In the genomic region with DNA sequence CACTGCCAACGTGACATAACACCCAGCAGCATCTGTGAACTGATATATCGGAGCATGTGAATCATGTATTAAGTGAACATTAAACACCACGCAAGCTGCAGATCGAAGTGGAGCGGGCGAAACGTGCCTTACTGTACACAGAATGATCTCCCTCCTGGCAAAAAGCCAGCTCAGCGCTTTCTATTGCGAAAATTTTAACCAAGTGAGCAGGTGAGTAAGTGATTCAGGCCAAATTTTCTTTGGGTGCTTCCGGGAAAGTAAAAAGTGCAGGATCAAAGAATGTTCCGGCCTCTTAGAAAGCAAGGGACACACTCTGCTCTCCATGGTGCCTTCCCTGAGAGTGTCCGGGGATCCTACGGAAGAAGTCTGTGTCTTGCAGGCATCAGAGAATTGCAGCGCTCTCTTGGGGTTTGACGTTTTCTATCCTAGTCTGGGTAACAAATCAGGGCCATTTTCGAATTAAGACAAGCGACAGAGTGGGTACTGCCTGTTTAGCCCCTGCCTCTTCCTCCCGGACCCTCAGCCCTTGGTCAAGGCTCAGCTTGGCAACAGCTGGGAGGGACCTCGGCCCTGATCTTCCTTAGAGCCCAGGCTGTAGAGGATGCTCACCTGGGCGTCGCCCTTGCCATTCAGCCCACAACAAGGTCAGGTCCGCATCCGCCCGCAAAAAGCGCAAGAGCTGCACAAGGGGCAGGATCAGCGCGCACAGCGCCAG, we compare ENCODE assay signal across 8 mouse cellular contexts. TPM values are rescaled to one million over a fixed set of nuclear protein-coding genes. Genes with fewer than 3 reads are reported as not detected.
A peak's percentile ranks its signal among the peaks of the same experiment; 100 is the strongest.
DNase-seq lines count a peak whose midpoint lies in the region; ATAC-seq and TF ChIP-seq lines count a peak whose summit lies in the region.

No protein-coding gene starts in this region.

- peak; percentile 44 for DNase-seq in ovary, postnatal 14 days (ENCODE audit: low spot score)
- no peak for DNase-seq in ovary, postnatal 36 days (ENCODE audit: low spot score)
- peak; percentile 61 for DNase-seq in brain, adult 2 months (ENCODE audit: low read depth, low spot score)
- no peak for DNase-seq in forebrain, embryonic 11.5 days (ENCODE audit: low spot score)
- no peak for DNase-seq in limb, embryonic 10.5 days (ENCODE audit: low spot score)
- peak; percentile 55 for DNase-seq in stomach, postnatal 0 days (ENCODE audit: low spot score)

- H3K9me3 ChIP-seq in forebrain, embryonic 11.5 days (ENCODE audit: control insufficient read depth, low read length): no peaks in the 10 kb centered on the region
- H3K9me3 ChIP-seq in hindbrain, embryonic 16.5 days (ENCODE audit: control insufficient read depth, low read length): no peaks in the 10 kb centered on the region
- H3K9me3 ChIP-seq in limb, embryonic 10.5 days (replicated peaks): no peaks in the 10 kb centered on the region
- H3K9me3 ChIP-seq in stomach, postnatal 0 days (ENCODE audit: control insufficient read depth, low read length): no peaks in the 10 kb centered on the region

- WGBS in forebrain, embryonic 11.5 days: 14% methylated on average over 28 of the region's 28 CpGs
- 5% methylated on average over 28 of the region's 28 CpGs for WGBS in hindbrain, embryonic 16.5 days
- 13% methylated on average over 28 of the region's 28 CpGs for WGBS in limb, embryonic 10.5 days
- WGBS in stomach, postnatal 0 days: 3% methylated on average over 28 of the region's 28 CpGs

- ATAC-seq in forebrain, embryonic 11.5 days (replicated peaks; ENCODE audit: low FRiP score): peak; percentile 49; the same call in 1 of the 2 replicates
- ATAC-seq in hindbrain, embryonic 16.5 days: peak; percentile 77
- ATAC-seq in megakaryocyte-erythroid progenitor cell, adult 5-6 weeks (replicated peaks; ENCODE audit: low FRiP score, low TSS enrichment, poor library complexity, severe bottlenecking): 0 out of 2 replicates have a peak, but pooled peaks have one; percentile 20
- peak; percentile 28; the same call in 1 of the 2 replicates for ATAC-seq in stomach, postnatal 0 days (ENCODE audit: low FRiP score, low TSS enrichment)

- TF ChIP-seq EP300 in stomach, postnatal 0 days (optimal IDR thresholded peaks at IDR 0.05): no peak

- TF ChIP-seq CTCF in stomach, postnatal 0 days (IDR thresholded peaks at IDR 0.05; ENCODE audit: low read depth): no peak

- H3K4me1 ChIP-seq in forebrain, embryonic 11.5 days (replicated peaks; ENCODE audit: control insufficient read depth, insufficient read depth, low read length): 0 out of 2 replicates have a peak, but pooled peaks cover 7% of the 10 kb centered on the region
- H3K4me1 ChIP-seq in hindbrain, embryonic 16.5 days (ENCODE audit: control insufficient read depth, insufficient read depth, low read depth, low read length): peaks cover 5% of the 10 kb centered on the region
- peaks cover 10% of the 10 kb centered on the region for H3K4me1 ChIP-seq in limb, embryonic 10.5 days
- no peaks in the 10 kb centered on the region for H3K4me1 ChIP-seq in stomach, postnatal 0 days (replicated peaks; ENCODE audit: control insufficient read depth, insufficient read depth)

- no peak overlapping the region for H3K27ac ChIP-seq in forebrain, embryonic 11.5 days (ENCODE audit: low read depth, low read length)
- H3K27ac ChIP-seq in hindbrain, embryonic 16.5 days (ENCODE audit: low read depth, low read length): peak overlapping the region; percentile 41
- peak overlapping the region; percentile 76 for H3K27ac ChIP-seq in limb, embryonic 10.5 days
- peak overlapping the region; percentile 94 for H3K27ac ChIP-seq in stomach, postnatal 0 days (replicated peaks)

- H3K4me2 ChIP-seq in forebrain, embryonic 11.5 days (ENCODE audit: low read depth, low read length, severe bottlenecking): peak overlapping the region; percentile 95
- H3K4me2 ChIP-seq in hindbrain, embryonic 16.5 days (ENCODE audit: low read length): peak overlapping the region; percentile 88
- peak overlapping the region; percentile 88 for H3K4me2 ChIP-seq in stomach, postnatal 0 days (replicated peaks; ENCODE audit: low read depth)

- 0 out of 2 replicates have a peak, but pooled peaks cover 2% of the 10 kb centered on the region for H3K27me3 ChIP-seq in forebrain, embryonic 11.5 days (ENCODE audit: control insufficient read depth, insufficient read depth, low read length)
- no peaks in the 10 kb centered on the region for H3K27me3 ChIP-seq in hindbrain, embryonic 16.5 days (replicated peaks; ENCODE audit: control insufficient read depth, insufficient read depth, low read length)
- H3K27me3 ChIP-seq in limb, embryonic 10.5 days (ENCODE audit: low read depth, poor library complexity, severe bottlenecking): peaks cover 5% of the 10 kb centered on the region; the same call in 1 of the 2 replicates
- H3K27me3 ChIP-seq in stomach, postnatal 0 days (ENCODE audit: control insufficient read depth, insufficient read depth, low read length): no peaks in the 10 kb centered on the region

- H3K4me3 ChIP-seq in forebrain, embryonic 11.5 days (ENCODE audit: low read depth, low read length): peak overlapping the region; percentile 50
- H3K4me3 ChIP-seq in hindbrain, embryonic 16.5 days (ENCODE audit: low read length): peak overlapping the region; percentile 58
- H3K4me3 ChIP-seq in limb, embryonic 10.5 days: peak overlapping the region; percentile 56
- peak overlapping the region; percentile 59 for H3K4me3 ChIP-seq in stomach, postnatal 0 days (ENCODE audit: low read depth, low read length)

- H3K36me3 ChIP-seq in forebrain, embryonic 11.5 days (ENCODE audit: control insufficient read depth, insufficient read depth, low read length): no peaks in the 10 kb centered on the region
- H3K36me3 ChIP-seq in hindbrain, embryonic 16.5 days (ENCODE audit: control insufficient read depth, insufficient read depth, low read length): no peaks in the 10 kb centered on the region
- no peaks in the 10 kb centered on the region for H3K36me3 ChIP-seq in limb, embryonic 10.5 days
- no peaks in the 10 kb centered on the region for H3K36me3 ChIP-seq in stomach, postnatal 0 days (ENCODE audit: control insufficient read depth, insufficient read depth, low read length)

- peak overlapping the region; percentile 64 for H3K9ac ChIP-seq in forebrain, embryonic 11.5 days (ENCODE audit: low read length)
- peak overlapping the region; percentile 75 for H3K9ac ChIP-seq in hindbrain, embryonic 16.5 days (ENCODE audit: low read depth, low read length)
- peak overlapping the region; percentile 76 for H3K9ac ChIP-seq in stomach, postnatal 0 days (ENCODE audit: low read length)

RNA-seq across cellular contexts. Expression of a gene that starts 0.5 kb away (rescaled TPM):
- polyA plus RNA-seq in forebrain, embryonic 11.5 days (2014; fragmentation: Nextera tagmentation; extraction: Ambion mirVana): 4.8 and 5.6 TPM in 2 replicates
- polyA plus RNA-seq in hindbrain, embryonic 16.5 days (2015; fragmentation: Nextera tagmentation; extraction: Ambion mirVana): 20.4 and 22.7 TPM in 2 replicates
- 4.3 and 5.2 TPM in 2 replicates for polyA plus RNA-seq in limb, embryonic 10.5 days (2016; fragmentation: Nextera tagmentation; extraction: Ambion mirVana)
- 1.4 and 1.6 TPM in 2 replicates for total RNA-seq in megakaryocyte-erythroid progenitor cell, adult 5-6 weeks (2014; fragmentation: Nextera tagmentation)
- 3.1 and 10.7 TPM in 2 replicates for total RNA-seq in megakaryocyte-erythroid progenitor cell, adult 5-6 weeks (2017)
- 54.1 and 55.9 TPM in 2 replicates for polyA plus RNA-seq in stomach, postnatal 0 days (2015; fragmentation: Nextera tagmentation; extraction: Ambion mirVana)

RNA-seq across cellular contexts. Expression of a gene that starts 14.7 kb away (rescaled TPM):
- not detected in 2 replicates for polyA plus RNA-seq in forebrain, embryonic 11.5 days (2014; fragmentation: Nextera tagmentation; extraction: Ambion mirVana)
- not detected in 2 replicates for polyA plus RNA-seq in hindbrain, embryonic 16.5 days (2015; fragmentation: Nextera tagmentation; extraction: Ambion mirVana)
- not detected in 2 replicates for polyA plus RNA-seq in limb, embryonic 10.5 days (2016; fragmentation: Nextera tagmentation; extraction: Ambion mirVana)
- not detected in 2 replicates for total RNA-seq in megakaryocyte-erythroid progenitor cell, adult 5-6 weeks (2014; fragmentation: Nextera tagmentation)
- not detected in 2 replicates for total RNA-seq in megakaryocyte-erythroid progenitor cell, adult 5-6 weeks (2017)
- not detected in 2 replicates for polyA plus RNA-seq in stomach, postnatal 0 days (2015; fragmentation: Nextera tagmentation; extraction: Ambion mirVana)

Comparison
In these comparisons a context has a peak if more than half of its experiments do, and no peak if none do; other contexts are left out.
1. DNase-seq: peak in ovary, postnatal 14 days (single experiment), brain, adult 2 months (single experiment) and stomach, postnatal 0 days (single experiment); none in ovary, postnatal 36 days (single experiment), forebrain, embryonic 11.5 days (single experiment) and limb, embryonic 10.5 days (single experiment).
2. ATAC-seq: peak in every context shown above with its lines; median percentile 77 in hindbrain, embryonic 16.5 days; 49 in forebrain, embryonic 11.5 days; 28 in stomach, postnatal 0 days; 20 in megakaryocyte-erythroid progenitor cell, adult 5-6 weeks.
3. Peak in every context shown above with its lines, with median percentiles within 50 percentile points of each other: H3K4me2 ChIP-seq, H3K4me3 ChIP-seq and H3K9ac ChIP-seq.